Comparison of ENCODE assay signal across 8 mouse cellular contexts in genomic region chr15:100551326-100552307, GRCm38 (mm10). TPM values are rescaled to one million over a fixed set of nuclear protein-coding genes. Genes with fewer than 3 reads are reported as not detected.
DNase-seq lines count a peak whose midpoint lies in the region; ATAC-seq and TF ChIP-seq lines count a peak whose summit lies in the region.

TSS of gene Tfcp2 (minus strand) at chr15:100552008.

- in situ Hi-C loops in ES-E14 (cut with MboI; ENCODE audit: low sequenced_read_pairs in 2 of 2, unreplicated experiment in 2 of 2) = no loop called here

- peak; percentile 100 for ATAC-seq in forebrain, embryonic 15.5 days (replicated peaks)
- ATAC-seq in neutrophil, adult 5-6 weeks (ENCODE audit: extremely low read depth, insufficient number of reproducible peaks, low FRiP score, poor library complexity, severe bottlenecking) = peak; percentile 100

- H3K9ac ChIP-seq in ES-E14 (ENCODE audit: insufficient read depth, low read depth, low read length, poor library complexity, severe bottlenecking) = peak within 1 kb of the TSS; percentile 82
- H3K9ac ChIP-seq in forebrain, embryonic 15.5 days (replicated peaks) = peak within 1 kb of the TSS; percentile 92

- peak; percentile 98 for TF ChIP-seq POLR2A in lung, adult 2 months (IDR thresholded peaks at IDR 0.05; ENCODE audit: borderline replicate concordance, extremely low read depth, low read depth, low read length)

- peak within 1 kb of the TSS; percentile 86 for H3K4me2 ChIP-seq in forebrain, embryonic 15.5 days (replicated peaks)

- intact Hi-C loops in heart, postnatal 25 days (cut with DNase I) = no loop called here

- no peaks in the 10 kb centered on the region for H3K9me3 ChIP-seq in ES-E14 (ENCODE audit: control insufficient read depth, insufficient read depth, low read depth, low read length)
- H3K9me3 ChIP-seq in forebrain, embryonic 15.5 days = no peaks in the 10 kb centered on the region

- peak; percentile 95 for DNase-seq in ES-E14 (ENCODE audit: low read depth, low spot score)
- peak; percentile 99 for DNase-seq in cerebellum, adult 11-12 months
- DNase-seq in heart, postnatal 25 days (ENCODE audit: low spot score) = peak; percentile 99
- peak; percentile 99 for DNase-seq in layer of hippocampus, adult 18-20 months (ENCODE audit: low spot score in 2 of 2)
- DNase-seq in lung, adult 2 months = peak; percentile 99
- peak; percentile 93 to 94 for DNase-seq in thymus, adult 18-20 months

- no peak for TF ChIP-seq CTCF in lung, adult 2 months (IDR thresholded peaks at IDR 0.05; ENCODE audit: insufficient read depth, low read length)

- H3K4me3 ChIP-seq in ES-E14 (ENCODE audit: insufficient read depth in 1 of 2, low read depth in 1 of 2, low read length in 2 of 2, poor library complexity in 1 of 2, severe bottlenecking in 1 of 2) = peak within 1 kb of the TSS; percentile 80 to 93
- H3K4me3 ChIP-seq in forebrain, embryonic 15.5 days = peak within 1 kb of the TSS; percentile 100
- H3K4me3 ChIP-seq in lung, adult 2 months (replicated peaks; ENCODE audit: extremely low read depth, low read depth, low read length) = peak within 1 kb of the TSS; percentile 75

- peak within 1 kb of the TSS; percentile 36; the same call in 1 of the 2 replicates for H3K27ac ChIP-seq in ES-E14 (ENCODE audit: insufficient read depth, low read depth, low read length, poor library complexity, severe bottlenecking)
- peak within 1 kb of the TSS; percentile 90 for H3K27ac ChIP-seq in forebrain, embryonic 15.5 days (replicated peaks)

- under 1% methylated on average over 84 of the region's 84 CpGs for WGBS in forebrain, embryonic 15.5 days
- WGBS in lung, adult 2 months = under 1% methylated on average over 84 of the region's 84 CpGs

- H3K27me3 ChIP-seq in forebrain, embryonic 15.5 days = no peaks in the 10 kb centered on the region

- H3K4me1 ChIP-seq in ES-E14 (ENCODE audit: control insufficient read depth in 2 of 2, insufficient read depth in 2 of 2, low read length in 2 of 2, poor library complexity in 1 of 2) = peaks cover 0 to 3% of the 10 kb centered on the region in 2 experiments; a peak in 1 of 4 replicates
- peaks cover 18% of the 10 kb centered on the region for H3K4me1 ChIP-seq in forebrain, embryonic 15.5 days
- peaks cover 4% of the 10 kb centered on the region for H3K4me1 ChIP-seq in lung, adult 2 months (ENCODE audit: control insufficient read depth, insufficient read depth, low read length)

- H3K36me3 ChIP-seq in ES-E14 (ENCODE audit: control insufficient read depth, insufficient read depth, low read length, poor library complexity, severe bottlenecking) = peaks cover 3% of the 10 kb centered on the region; the same call in 1 of the 2 replicates
- peaks cover 9% of the 10 kb centered on the region for H3K36me3 ChIP-seq in forebrain, embryonic 15.5 days

TF ChIP-seq in ES-E14, 5 proteins besides CTCF, POLR2A, EP300 and RAD21:
- TF ChIP-seq CHD2 (IDR thresholded peaks at IDR 0.05; ENCODE audit: low read depth, low read length) = peak; percentile 90
- no peak for TF ChIP-seq ZC3H11A (IDR thresholded peaks at IDR 0.05; ENCODE audit: borderline replicate concordance, low read depth, low read length)
TF ChIP-seq in ES-E14: peak in this region for 1.

RNA-seq across cellular contexts. Expression of gene Tfcp2, which starts in this region (rescaled TPM):
- total RNA-seq in ES-E14 (2012; rRNA removed) = 13.1 and 13.6 TPM in 2 replicates
- 30.0 and 33.6 TPM in 2 replicates for polyA plus RNA-seq in forebrain, embryonic 15.5 days (2015; fragmentation: Nextera tagmentation; extraction: Ambion mirVana)
- 10 to 100 TPM; 12.6 to 13.3 TPM for total RNA-seq in heart, postnatal 25 days (2021)
- 10 to 100 TPM; 29.9 to 32.9 TPM for total RNA-seq in layer of hippocampus, adult 18-20 months (2021)
- polyA plus RNA-seq in lung, adult 2 months (2012; rRNA removed) = 7.7 and 8.2 TPM in 2 replicates
- 6.5 and 12.8 TPM in 2 replicates for total RNA-seq in neutrophil, adult 5-6 weeks (2017)

Comparison
In these comparisons a context has a peak if more than half of its experiments do, and no peak if none do; other contexts are left out.
1. Peak in every context shown above with its lines: DNase-seq, ATAC-seq, H3K4me3 ChIP-seq and H3K27ac ChIP-seq.